27 mouse cellular contexts compared by ENCODE assay signal in genomic region chr13:5964626-5965025, GRCm38 (mm10).
"Had no signal": no experiment of that assay in that cellular context is flagged by ENCODE, and none has a peak within 500 bp of the region (broad histone marks: within the 10 kb centered on the region; RNA-seq: fewer than 3 reads in every experiment).

No protein-coding gene starts in this region.

- H3K27ac ChIP-seq: gastrocnemius, adult 2 months; heart, embryonic 10.5 days; hindbrain, embryonic 10.5 days; hindbrain, embryonic 12.5 days; hindbrain, embryonic 14.5 days; intestine, embryonic 15.5 days; layer of hippocampus, adult 2 months; left cerebral cortex, adult 2 months; limb, embryonic 10.5 days; limb, embryonic 12.5 days; liver, embryonic 13.5 days; liver, embryonic 15.5 days had no signal

- DNase-seq: gastrocnemius, adult 2 months; gastrocnemius, postnatal 10 days; gastrocnemius, postnatal 25 days; heart, adult 18-20 months; heart, postnatal 10 days; heart, postnatal 4 days; kidney, adult 18-20 months; kidney, postnatal 10 days; kidney, postnatal 25 days; kidney, postnatal 4 days; liver; liver, embryonic 13.5 days had no signal

- H3K27me3 ChIP-seq: heart, embryonic 12.5 days; hindbrain, embryonic 12.5 days; intestine, embryonic 15.5 days; limb, embryonic 12.5 days; liver, embryonic 13.5 days; liver, embryonic 15.5 days had no signal

- H3K9ac ChIP-seq: heart, embryonic 12.5 days; hindbrain, embryonic 12.5 days; hindbrain, embryonic 14.5 days; intestine, embryonic 15.5 days; limb, embryonic 12.5 days; liver, embryonic 13.5 days; liver, embryonic 15.5 days had no signal

- H3K4me3 ChIP-seq: gastrocnemius, adult 2 months; heart, embryonic 10.5 days; heart, embryonic 12.5 days; hindbrain, embryonic 10.5 days; hindbrain, embryonic 12.5 days; intestine, embryonic 15.5 days; layer of hippocampus, adult 2 months; left cerebral cortex, adult 2 months; limb, embryonic 10.5 days; limb, embryonic 12.5 days; liver, embryonic 13.5 days; liver, embryonic 15.5 days had no signal

- H3K36me3 ChIP-seq: heart, embryonic 10.5 days; heart, embryonic 12.5 days; hindbrain, embryonic 10.5 days; hindbrain, embryonic 12.5 days; intestine, embryonic 15.5 days; limb, embryonic 10.5 days; limb, embryonic 12.5 days; liver, embryonic 13.5 days; liver, embryonic 15.5 days had no signal

- H3K9me3 ChIP-seq: heart, embryonic 10.5 days; heart, embryonic 12.5 days; hindbrain, embryonic 10.5 days; hindbrain, embryonic 12.5 days; intestine, embryonic 15.5 days; limb, embryonic 10.5 days; limb, embryonic 12.5 days; liver, embryonic 13.5 days; liver, embryonic 15.5 days had no signal

- H3K4me1 ChIP-seq: heart, embryonic 10.5 days; heart, embryonic 12.5 days; hindbrain, embryonic 10.5 days; hindbrain, embryonic 12.5 days; intestine, embryonic 15.5 days; limb, embryonic 10.5 days; limb, embryonic 12.5 days; liver, embryonic 13.5 days; liver, embryonic 15.5 days had no signal

- H3K4me2 ChIP-seq: heart, embryonic 12.5 days; hindbrain, embryonic 12.5 days; hindbrain, embryonic 14.5 days; intestine, embryonic 15.5 days; limb, embryonic 12.5 days; liver, embryonic 11.5 days; liver, embryonic 13.5 days; liver, embryonic 15.5 days had no signal

- ATAC-seq: hindbrain, embryonic 16.5 days; inflammation-experienced regulatory T-cells, adult 6 months; intestine, embryonic 15.5 days; intestine, postnatal 0 days had no signal
